Mouse (Mus musculus) ES-E14 (cell line): ENCODE measurements around the gene Vmn1r4. TPM values are rescaled to one million over a fixed set of nuclear protein-coding genes. Genes with fewer than 3 reads are reported as not detected.

ENCODE experiments used
- DNase-seq: peaks from one replicate; pipeline ENCODE4 v3.0.0-alpha.2; 2013; ENCODE audit warnings: low read depth, low spot score
- H3K27ac ChIP-seq: 2 replicates; pipeline ENCODE4 v1.5.1; 2012; ENCODE audit warnings: low read depth, mild to moderate bottlenecking, low read length, moderate library complexity, mixed read lengths; ENCODE audit not compliant: poor library complexity, insufficient read depth, severe bottlenecking
- H3K36me3 ChIP-seq: 2 replicates; pipeline ENCODE4 v1.6.1; 2012; ENCODE audit warnings: mild to moderate bottlenecking, low read length, moderate library complexity, mixed read lengths; ENCODE audit not compliant: control insufficient read depth, poor library complexity, insufficient read depth, severe bottlenecking
- H3K4me1 ChIP-seq, 2 experiments: fragments of 150-350 bp in 1 of 2; sonication (generic) in 1 of 2; 2 replicates each; pipeline ENCODE4 v1.6.1; 2012; ENCODE audit warnings: low read length in 2 of 2, mild to moderate bottlenecking in 1 of 2, mixed read lengths in 1 of 2; ENCODE audit not compliant: control insufficient read depth in 2 of 2, insufficient read depth in 2 of 2, poor library complexity in 1 of 2
- H3K4me3 ChIP-seq, 2 experiments: fragments of 150-350 bp in 1 of 2; sonication (generic) in 1 of 2; 2 replicates each; pipeline ENCODE4 v1.5.1; 2012; ENCODE audit warnings: low read length in 2 of 2, low read depth in 1 of 2, mild to moderate bottlenecking in 1 of 2, mixed read lengths in 1 of 2; ENCODE audit not compliant: insufficient read depth in 1 of 2, poor library complexity in 1 of 2, severe bottlenecking in 1 of 2
- H3K9ac ChIP-seq: 2 replicates; pipeline ENCODE4 v1.6.1; 2012; ENCODE audit warnings: low read depth, mild to moderate bottlenecking, low read length, mixed read lengths; ENCODE audit not compliant: poor library complexity, insufficient read depth, severe bottlenecking
- H3K9me3 ChIP-seq: fragments of 150-350 bp; sonication (generic); 2 replicates; pipeline ENCODE4 v1.6.1; 2012; ENCODE audit warnings: low read depth, mild to moderate bottlenecking, low read length; ENCODE audit not compliant: control insufficient read depth, insufficient read depth
- CHD2 ChIP-seq: IDR thresholded peaks from 2 replicates; pipeline ENCODE4 v1.6.1; 2014; ENCODE audit warnings: mild to moderate bottlenecking, low read depth, low read length, inconsistent platforms
- HCFC1 ChIP-seq: IDR thresholded peaks from 2 replicates; pipeline ENCODE4 v1.6.1; 2012; ENCODE audit warnings: low read length, inconsistent platforms, borderline replicate concordance; ENCODE audit not compliant: insufficient read depth
- MAFK ChIP-seq: IDR thresholded peaks from 2 replicates; pipeline ENCODE4 v1.6.1; 2014; ENCODE audit warnings: mild to moderate bottlenecking, low read depth, low read length, inconsistent platforms; ENCODE audit not compliant: insufficient read depth
- ZC3H11A ChIP-seq: IDR thresholded peaks from 2 replicates; pipeline ENCODE4 v1.6.1; 2012; ENCODE audit warnings: low read depth, mild to moderate bottlenecking, inconsistent platforms, low read length, borderline replicate concordance
- ZNF384 ChIP-seq: IDR thresholded peaks from 2 replicates; pipeline ENCODE4 v1.6.1; 2012; ENCODE audit warnings: low read depth, low read length, inconsistent platforms
- in situ Hi-C, 2 experiments: fragments of 600-800 bp; cut with MboI; formaldehyde crosslinking; loops; one replicate each; pipeline ENCODE4 v1.15.1; 2025; ENCODE audit warnings: low sequenced_read_pairs in 2 of 2, inconsistent platforms in 1 of 2; ENCODE audit not compliant: unreplicated experiment in 2 of 2
- total RNA-seq: library from RNA; depleted of rRNA; stranded (reverse); fragments of 300-350 nt; gene quantifications from 2 replicates; pipeline ENCODE4 v1.2.3, GENCODE M21; 2012

Vmn1r4 gene
- total RNA-seq, 1 experiment: 0.36 TPM

DNA sequence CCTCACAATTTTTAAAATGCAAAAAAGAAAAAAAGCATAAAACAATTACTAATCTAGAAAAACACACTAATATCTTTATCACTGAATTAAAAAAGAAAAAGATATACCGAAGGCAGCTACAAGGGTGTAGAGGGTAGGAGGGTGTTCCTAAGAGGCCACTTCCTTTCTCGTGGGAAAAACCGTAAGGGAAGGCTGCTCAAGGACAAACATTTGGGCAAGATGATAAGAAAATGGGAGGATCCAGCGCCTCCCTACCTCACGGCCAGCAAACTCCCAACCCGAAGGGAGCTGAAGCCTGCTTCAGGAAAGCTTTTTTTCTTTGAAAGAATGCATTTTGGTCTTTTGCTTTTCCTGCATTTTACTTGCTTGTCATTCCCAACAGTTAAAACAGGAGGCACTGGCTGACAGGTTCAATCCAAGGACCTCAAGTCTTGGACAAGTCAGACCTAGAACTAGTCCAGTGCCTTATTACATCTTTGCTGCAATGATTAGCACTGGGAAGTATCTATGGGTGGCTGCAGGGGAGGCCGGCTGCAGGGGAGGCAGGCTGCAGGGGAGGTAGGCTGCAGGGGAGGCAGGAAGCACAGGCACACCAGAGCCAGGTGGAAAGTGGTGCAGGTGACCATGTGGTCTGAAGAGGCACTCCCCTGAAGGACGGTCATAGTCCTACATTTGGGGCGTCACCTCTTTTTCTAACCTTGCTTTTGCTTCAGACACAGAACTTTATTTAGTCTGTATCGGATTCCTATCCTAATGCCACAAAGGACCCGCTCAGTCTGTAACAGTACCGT lies 6.0 kb upstream of the Vmn1r4 start:
- Histone ChIP-seq H3K36me3 (no peaks in the 10 kb centered on the region), H3K4me1 (peaks cover 0 to 2% of the 10 kb centered on the region in 2 experiments; a peak in 1 of 4 replicates), H3K9ac (no peak overlapping the region), H3K4me3 (no peak overlapping the region), H3K27ac (no peak overlapping the region), H3K9me3 (no peaks in the 10 kb centered on the region)
- no peak for DNase-seq
- no peak for TF ChIP-seq CHD2
- no peak for TF ChIP-seq ZNF384
- no peak for TF ChIP-seq MAFK
- no peak for TF ChIP-seq ZC3H11A
- no peak for TF ChIP-seq HCFC1
- in situ Hi-C loops: no loop called here

DNA sequence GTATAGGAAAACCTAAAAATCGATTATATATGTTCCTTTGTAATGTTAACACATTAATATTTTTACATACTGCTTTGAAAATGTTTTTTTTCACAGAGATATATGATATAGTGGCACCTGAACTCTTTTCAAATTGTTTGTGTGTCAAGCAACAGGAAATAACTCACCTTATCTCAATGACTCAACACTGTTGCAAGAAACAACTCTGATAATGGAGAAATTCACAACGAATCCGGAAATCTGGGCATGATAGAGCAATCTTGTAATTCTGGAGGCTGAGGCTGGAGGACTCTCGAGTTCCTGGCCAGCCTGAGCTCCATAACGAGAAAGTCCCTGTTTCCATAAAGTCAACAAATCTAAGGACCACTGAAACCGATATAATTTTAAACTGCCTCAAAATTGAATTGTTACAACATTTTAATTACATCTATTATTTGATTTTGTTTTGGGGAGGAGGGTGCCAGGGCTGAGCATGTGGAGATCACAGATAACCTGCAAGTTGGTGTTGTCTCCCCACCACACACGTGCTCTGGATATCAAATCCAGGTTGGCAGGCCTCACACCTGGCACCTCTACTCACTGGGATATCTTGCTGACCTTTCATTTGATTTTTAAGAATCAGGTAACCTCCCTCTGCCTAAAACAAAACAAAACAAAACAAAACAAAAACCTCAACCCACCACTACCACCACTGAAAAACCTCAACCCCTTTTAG lies 4.3 kb upstream of the Vmn1r4 start:
- no peak for TF ChIP-seq ZC3H11A
- TF ChIP-seq MAFK: no peak
- no peak for TF ChIP-seq HCFC1
- TF ChIP-seq ZNF384: no peak
- no peak for TF ChIP-seq CHD2
- Histone ChIP-seq H3K9ac (no peak overlapping the region), H3K9me3 (no peaks in the 10 kb centered on the region), H3K4me1 (peaks cover 0 to 2% of the 10 kb centered on the region in 2 experiments; a peak in 1 of 4 replicates), H3K36me3 (no peaks in the 10 kb centered on the region), H3K27ac (no peak overlapping the region), H3K4me3 (no peak overlapping the region)
- no peak for DNase-seq
- in situ Hi-C loops: no loop called here

DNA sequence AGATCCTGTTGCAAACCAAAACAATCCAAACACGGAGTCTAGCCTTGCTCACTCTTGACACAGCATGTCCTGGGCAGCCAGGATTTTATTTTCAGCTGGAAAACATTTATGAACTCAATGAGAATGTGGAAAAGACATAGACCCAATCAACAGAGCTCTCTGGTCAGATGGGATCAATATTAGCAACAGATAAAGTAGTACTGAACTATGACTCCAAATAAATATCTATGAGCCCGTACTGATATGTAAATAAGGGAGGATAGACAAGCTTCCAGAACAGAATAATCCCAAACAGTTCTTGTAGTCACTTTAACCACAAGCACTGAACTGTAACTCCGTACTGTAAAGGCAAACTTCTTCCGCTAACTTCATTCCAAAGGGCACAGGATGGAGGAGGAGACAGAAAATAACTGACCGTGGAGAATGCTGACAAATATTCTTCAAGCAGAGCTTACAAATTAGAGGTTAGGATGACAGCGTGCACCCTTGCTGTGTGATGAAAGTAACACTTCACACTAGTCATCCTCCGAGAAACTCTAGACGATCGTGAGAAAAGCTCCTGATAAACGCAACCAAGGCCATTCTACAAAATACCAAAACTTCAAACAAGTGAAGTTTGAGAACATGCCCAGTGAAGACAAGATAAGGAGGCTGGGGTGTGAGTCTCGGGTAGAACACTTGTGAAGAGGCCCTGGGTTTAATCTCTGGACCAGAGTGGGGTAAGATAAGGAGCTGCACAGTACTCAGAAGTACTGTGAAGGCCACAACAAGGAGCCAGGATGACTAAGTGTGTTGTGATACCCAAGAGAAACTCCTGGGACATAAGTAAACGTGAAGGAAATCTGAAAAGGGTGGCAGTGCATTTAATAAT lies 3.4 kb upstream of the Vmn1r4 start:
- Histone ChIP-seq H3K4me1 (peaks cover 0 to 2% of the 10 kb centered on the region in 2 experiments; a peak in 1 of 4 replicates), H3K9ac (no peak overlapping the region), H3K36me3 (no peaks in the 10 kb centered on the region), H3K27ac (no peak overlapping the region), H3K9me3 (no peaks in the 10 kb centered on the region), H3K4me3 (no peak overlapping the region)
- DNase-seq: no peak
- in situ Hi-C loops: no loop called here
- TF ChIP-seq HCFC1 (no peak), ZC3H11A (no peak), CHD2 (no peak)

DNA sequence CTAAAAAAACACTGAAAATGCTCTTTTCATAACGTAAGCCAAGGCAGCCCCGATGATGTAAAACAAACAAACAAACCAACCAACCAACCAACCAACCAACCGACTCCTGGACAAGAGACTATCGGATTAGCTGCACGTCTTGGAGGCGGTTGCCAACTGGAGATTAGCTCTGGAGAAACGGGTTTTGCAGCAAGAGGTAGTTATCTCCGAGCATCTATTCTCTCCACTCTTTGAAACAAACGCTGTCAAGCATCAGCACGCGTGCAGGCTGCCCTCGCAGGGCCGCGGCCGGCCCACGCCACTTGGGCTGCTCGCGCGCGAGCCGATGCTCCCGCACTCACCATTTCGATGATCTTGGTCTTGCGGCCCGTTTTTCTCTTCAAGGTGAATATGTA lies 487 bp upstream of the Vmn1r4 start:
- H3K9me3 ChIP-seq: no peaks in the 10 kb centered on the region
- in situ Hi-C loops: no loop called here
- peak overlapping the region; percentile 85 for H3K9ac ChIP-seq

More for the DNA sequence above, 487 bp upstream of the Vmn1r4 start:
- Histone ChIP-seq H3K27ac (no peak overlapping the region), H3K36me3 (no peaks in the 10 kb centered on the region), H3K4me3 (peak overlapping the region; percentile 86 to 88), H3K4me1 (no peaks in the 10 kb centered on the region)
- DNase-seq: peak; percentile 12
- TF ChIP-seq MAFK (no peak), CHD2 (peak; percentile 41; the same call in 1 of the 2 replicates)
